Mouse (Mus musculus) midbrain, embryonic 15.5 days (tissue): ENCODE results near the gene Stpg2. TPM values are rescaled to one million over a fixed set of nuclear protein-coding genes. Genes with fewer than 3 reads are reported as not detected.
"Not testable (repeated sequence)": the region's sequence is repeated elsewhere in the genome, so short reads cannot be mapped to it uniquely, and the experiment has no call there.

Experiments used
- ATAC-seq: fragments of 200-750 bp; cut with Nextera tagmentation; replicated peaks from 2 replicates; pipeline ENCODE4 v1.8.0; 2017; ENCODE audit warnings: moderate TSS enrichment
- H3K27ac ChIP-seq: fragments of 300-500 bp; sonication (generic); 2 replicates; pipeline ENCODE4 v1.5.1; 2015; ENCODE audit warnings: mild to moderate bottlenecking, inconsistent platforms
- H3K27me3 ChIP-seq: fragments of 300-500 bp; sonication (generic); replicated peaks from 2 replicates; pipeline ENCODE4 v1.6.1; 2015; ENCODE audit warnings: inconsistent platforms
- H3K36me3 ChIP-seq: fragments of 300-500 bp; sonication (generic); replicated peaks from 2 replicates; pipeline ENCODE4 v1.6.1; 2015; ENCODE audit warnings: inconsistent platforms
- H3K4me1 ChIP-seq: fragments of 300-500 bp; sonication (generic); 2 replicates; pipeline ENCODE4 v1.6.1; 2015; ENCODE audit warnings: inconsistent platforms
- H3K4me2 ChIP-seq: fragments of 300-500 bp; sonication (generic); 2 replicates; pipeline ENCODE4 v1.6.1; 2015; ENCODE audit warnings: inconsistent platforms, mild to moderate bottlenecking, moderate library complexity
- H3K4me3 ChIP-seq: fragments of 300-500 bp; sonication (generic); 2 replicates; pipeline ENCODE4 v1.5.1; 2015; ENCODE audit warnings: mild to moderate bottlenecking, inconsistent platforms
- H3K9ac ChIP-seq: fragments of 300-500 bp; sonication (generic); 2 replicates; pipeline ENCODE4 v1.6.1; 2015; ENCODE audit warnings: mild to moderate bottlenecking, inconsistent platforms
- H3K9me3 ChIP-seq: fragments of 300-500 bp; sonication (generic); 2 replicates; pipeline ENCODE4 v1.6.1; 2016; ENCODE audit warnings: inconsistent platforms
- WGBS: fragments of 180-500 bp; shearing (Covaris S2); methylation state at CpG from one replicate; pipeline ENCODE4 v1.1.7; 2015; ENCODE audit warnings: mixed read lengths; 5-methylcytosine and 5-hydroxymethylcytosine counted together
- polyA plus RNA-seq: library from polyadenylated mRNA; unstranded; fragments of >200 nt; fragmentation: Nextera tagmentation; extraction: Ambion mirVana; gene quantifications from 2 replicates; pipeline ENCODE4 v1.2.1, GENCODE M21; 2015

Stpg2 gene
- polyA plus RNA-seq, 1 experiment from 2014 or later: 0.10 TPM

DNA sequence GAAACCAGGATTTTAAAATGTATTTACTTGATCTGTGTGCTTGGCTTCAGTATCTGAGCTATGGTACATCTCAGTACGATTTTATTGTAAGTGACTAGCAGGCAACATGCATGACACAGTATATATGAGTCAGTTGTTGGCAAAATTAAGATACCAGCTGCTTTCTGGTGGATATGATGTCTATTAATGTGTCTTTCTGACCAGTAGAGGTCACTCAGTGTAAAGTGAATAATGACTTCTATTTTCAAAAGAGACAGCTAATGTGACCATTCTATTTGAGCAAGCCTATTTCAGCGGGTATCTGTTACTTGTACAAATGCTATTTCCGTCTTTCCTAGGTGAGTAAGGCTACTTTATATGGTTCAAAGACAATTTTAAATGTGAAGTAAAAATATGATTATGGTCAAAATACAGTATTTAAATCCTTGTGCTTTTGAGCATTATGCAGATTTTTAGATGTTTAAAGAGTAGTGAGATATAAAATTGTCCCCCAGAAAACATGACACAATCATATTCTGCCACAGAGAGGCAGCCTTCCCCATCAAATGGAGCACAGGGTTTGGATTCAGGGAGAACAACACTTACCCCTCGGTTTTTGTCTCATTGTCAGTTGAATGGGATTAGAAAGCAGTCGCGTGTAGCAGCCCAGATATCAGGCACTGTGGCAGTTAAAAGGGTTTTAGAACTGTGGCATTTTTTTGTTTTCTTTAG, 303.9 kb downstream of the Stpg2 start:
- no peak overlapping the region for H3K9ac ChIP-seq
- 26% methylated on average over 6 of the region's 6 CpGs for WGBS
- no peak overlapping the region for H3K27ac ChIP-seq
- no peaks in the 10 kb centered on the region for H3K4me1 ChIP-seq
- no peaks in the 10 kb centered on the region for H3K9me3 ChIP-seq
- no peaks in the 10 kb centered on the region for H3K27me3 ChIP-seq
- no peaks in the 10 kb centered on the region for H3K36me3 ChIP-seq
- no peak overlapping the region for H3K4me3 ChIP-seq
- no peak overlapping the region for H3K4me2 ChIP-seq
- ATAC-seq: peak; percentile 89

DNA sequence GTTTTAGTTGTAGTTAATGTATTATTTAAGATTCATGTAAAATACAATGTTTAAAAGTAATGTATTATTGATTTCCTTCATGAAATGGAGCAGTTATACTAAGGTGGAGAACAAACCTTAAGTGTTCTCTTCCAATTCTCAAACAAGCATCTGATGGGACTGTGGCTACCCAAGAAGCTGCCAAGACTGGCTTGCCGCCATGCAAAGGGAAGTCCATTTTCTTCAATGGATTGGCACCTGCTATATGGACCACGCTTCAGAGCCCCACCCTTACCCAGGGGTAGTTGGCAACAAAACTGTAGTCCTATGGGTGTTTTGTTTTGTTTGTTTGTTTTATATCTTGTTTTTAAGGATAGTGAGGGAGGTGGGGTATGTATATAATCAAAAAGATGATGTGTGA, 373.0 kb downstream of the Stpg2 start:
- Histone ChIP-seq H3K9me3 (no peaks in the 10 kb centered on the region), H3K4me3 (no peak overlapping the region), H3K9ac (no peak overlapping the region), H3K4me2 (no peak overlapping the region), H3K27me3 (no peaks in the 10 kb centered on the region), H3K4me1 (no peaks in the 10 kb centered on the region), H3K36me3 (no peaks in the 10 kb centered on the region), H3K27ac (no peak overlapping the region)
- ATAC-seq: no peak
- WGBS: 87% methylated on average over 2 of the region's 2 CpGs

DNA sequence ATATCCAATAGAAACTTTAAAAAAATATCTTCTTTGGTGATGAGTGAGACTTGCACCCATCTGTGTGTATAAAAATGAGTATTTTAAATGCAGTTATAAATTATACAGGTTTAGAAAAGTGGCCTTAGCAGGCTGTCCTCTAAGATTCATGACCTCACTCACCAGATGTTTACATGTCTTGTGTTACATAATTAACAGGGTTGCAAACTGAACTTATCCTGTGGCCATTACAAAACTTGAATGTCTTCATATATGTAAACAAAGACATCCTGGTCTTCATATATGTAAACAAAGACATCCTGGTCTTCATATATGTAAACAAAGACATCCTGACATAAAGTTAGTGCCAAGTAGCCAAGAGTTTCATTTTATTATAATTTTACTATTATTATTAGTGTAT, 375.8 kb downstream of the Stpg2 start:
- H3K4me3 ChIP-seq: no peak overlapping the region
- no peaks in the 10 kb centered on the region for H3K27me3 ChIP-seq
- H3K36me3 ChIP-seq: no peaks in the 10 kb centered on the region
- H3K9me3 ChIP-seq: no peaks in the 10 kb centered on the region
- no peak overlapping the region for H3K27ac ChIP-seq
- H3K4me1 ChIP-seq: no peaks in the 10 kb centered on the region
- ATAC-seq: no peak
- H3K9ac ChIP-seq: no peak overlapping the region
- H3K4me2 ChIP-seq: no peak overlapping the region

DNA sequence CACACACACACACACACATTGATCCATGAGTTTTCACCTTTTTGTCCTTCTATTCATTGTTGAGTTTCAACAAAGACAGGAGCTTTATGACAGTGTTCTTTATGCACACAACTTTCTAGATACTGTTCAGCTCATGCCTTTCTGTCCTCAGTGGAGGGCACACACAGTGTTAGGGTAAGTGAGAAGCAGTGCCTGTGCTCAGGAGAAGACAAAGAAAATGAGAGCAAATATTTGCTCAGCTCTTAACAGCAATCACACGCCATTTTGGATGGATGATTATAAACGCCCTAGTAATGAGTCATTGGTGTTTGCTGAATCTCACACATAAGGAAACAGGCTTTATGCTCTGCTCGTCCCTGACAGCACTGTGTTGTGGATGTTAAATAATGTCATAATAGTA, 394.0 kb downstream of the Stpg2 start:
- H3K9me3 ChIP-seq: no peaks in the 10 kb centered on the region
- no peak overlapping the region for H3K27ac ChIP-seq
- no peaks in the 10 kb centered on the region for H3K27me3 ChIP-seq
- H3K36me3 ChIP-seq: no peaks in the 10 kb centered on the region
- no peak overlapping the region for H3K4me3 ChIP-seq
- whole genome bisulfite sequencing: 85% methylated on average over 3 of the region's 3 CpGs
- no peaks in the 10 kb centered on the region for H3K4me1 ChIP-seq
- no peak overlapping the region for H3K4me2 ChIP-seq
- no peak for ATAC-seq
- H3K9ac ChIP-seq: no peak overlapping the region

DNA sequence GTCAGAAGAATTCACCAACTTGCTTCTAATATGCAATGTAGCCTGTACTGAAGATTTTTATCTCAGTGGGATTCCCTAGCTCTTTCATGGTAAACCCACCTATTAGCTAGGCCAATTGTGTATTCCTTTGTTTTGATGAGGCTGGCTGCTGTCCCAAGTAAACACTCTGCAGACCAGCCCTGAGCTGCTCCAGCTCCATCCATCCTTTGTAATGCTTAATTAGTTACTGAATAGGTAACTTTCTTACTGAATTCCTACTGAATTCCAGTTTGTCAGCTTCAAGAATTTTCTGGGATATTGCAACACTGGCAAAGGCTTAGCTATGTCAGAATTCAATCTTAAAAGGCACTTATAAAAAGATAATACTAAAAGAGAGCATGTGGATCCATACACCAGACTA, 402.8 kb downstream of the Stpg2 start:
- H3K27me3 ChIP-seq, ATAC-seq, H3K36me3 ChIP-seq, H3K27ac ChIP-seq, H3K4me1 ChIP-seq, H3K9me3 ChIP-seq, H3K9ac ChIP-seq, H3K4me2 ChIP-seq, H3K4me3 ChIP-seq: not testable (repeated sequence)

DNA sequence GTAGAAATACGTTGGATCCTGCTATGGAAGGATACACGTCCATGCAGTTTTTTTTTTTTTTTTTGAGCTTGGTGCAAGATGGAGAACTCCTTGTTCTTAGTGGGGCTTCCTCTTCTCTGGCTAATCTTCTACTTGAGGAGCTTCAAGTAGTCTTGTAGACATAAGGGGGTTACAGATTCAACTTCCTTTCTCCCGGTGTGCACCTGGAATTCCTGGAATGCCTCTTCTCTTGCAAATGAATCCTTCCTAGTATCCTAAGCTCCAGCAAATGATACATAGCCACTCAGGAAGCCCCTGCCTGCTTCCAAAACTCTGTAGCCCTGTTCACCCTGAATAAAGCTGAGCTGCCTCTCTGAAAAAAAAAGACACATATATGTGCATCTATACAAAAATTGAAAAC, 409.1 kb downstream of the Stpg2 start:
- Histone ChIP-seq H3K27ac (no peak overlapping the region), H3K9me3 (no peaks in the 10 kb centered on the region), H3K9ac (no peak overlapping the region), H3K4me1 (no peaks in the 10 kb centered on the region), H3K27me3 (no peaks in the 10 kb centered on the region), H3K4me2 (no peak overlapping the region), H3K36me3 (no peaks in the 10 kb centered on the region), H3K4me3 (no peak overlapping the region)
- no peak for ATAC-seq
- WGBS: 64% methylated on average over 3 of the region's 3 CpGs

DNA sequence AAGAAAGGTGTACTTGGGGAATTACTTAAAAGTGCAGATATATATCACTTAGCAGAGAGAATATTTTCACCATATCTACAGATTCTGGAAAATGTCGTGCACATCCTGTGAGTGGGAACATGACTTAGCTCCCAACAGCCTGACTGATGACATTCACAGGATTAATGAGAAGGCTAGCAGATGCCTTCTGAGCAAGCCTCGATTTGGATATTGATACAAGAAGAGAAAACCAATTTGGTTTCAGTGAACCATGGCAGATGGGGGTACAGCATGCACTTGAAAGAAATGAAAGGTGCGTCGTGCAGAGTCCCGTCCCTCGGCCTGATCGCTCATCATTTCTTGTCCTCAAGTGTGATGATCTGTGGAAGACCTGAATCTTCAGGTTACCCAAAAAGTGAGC, 410.3 kb downstream of the Stpg2 start:
- ATAC-seq: no peak
- no peak overlapping the region for H3K27ac ChIP-seq
- H3K4me2 ChIP-seq: no peak overlapping the region
- no peaks in the 10 kb centered on the region for H3K36me3 ChIP-seq
- H3K4me1 ChIP-seq: no peaks in the 10 kb centered on the region
- no peaks in the 10 kb centered on the region for H3K9me3 ChIP-seq
- no peaks in the 10 kb centered on the region for H3K27me3 ChIP-seq
- H3K4me3 ChIP-seq: no peak overlapping the region
- H3K9ac ChIP-seq: no peak overlapping the region
- 86% methylated on average over 7 of the region's 7 CpGs for WGBS

DNA sequence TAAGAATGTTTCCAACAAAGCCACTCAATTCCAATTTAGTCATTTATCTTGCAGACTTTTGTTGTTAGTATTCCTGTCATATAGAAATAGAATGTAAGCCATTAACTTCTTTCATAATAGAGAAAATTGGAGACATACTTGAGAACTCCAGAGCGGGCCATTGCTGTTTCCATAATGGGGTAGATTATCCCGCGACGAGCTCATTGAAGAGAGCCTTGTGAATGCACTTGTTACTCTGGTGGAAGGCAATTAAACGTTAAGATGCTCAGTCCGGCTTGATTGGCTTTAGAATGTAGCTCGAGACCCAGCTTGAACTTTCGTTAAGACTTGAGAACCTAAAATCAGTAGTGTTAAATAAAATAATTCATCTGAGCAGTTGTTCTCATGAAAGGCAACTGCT, 432.4 kb downstream of the Stpg2 start:
- Histone ChIP-seq H3K27me3 (no peaks in the 10 kb centered on the region), H3K9ac (no peak overlapping the region), H3K36me3 (no peaks in the 10 kb centered on the region), H3K4me3 (no peak overlapping the region), H3K9me3 (no peaks in the 10 kb centered on the region), H3K4me2 (no peak overlapping the region), H3K27ac (no peak overlapping the region), H3K4me1 (no peaks in the 10 kb centered on the region)
- WGBS: 60% methylated on average over 8 of the region's 8 CpGs
- no peak for ATAC-seq

DNA sequence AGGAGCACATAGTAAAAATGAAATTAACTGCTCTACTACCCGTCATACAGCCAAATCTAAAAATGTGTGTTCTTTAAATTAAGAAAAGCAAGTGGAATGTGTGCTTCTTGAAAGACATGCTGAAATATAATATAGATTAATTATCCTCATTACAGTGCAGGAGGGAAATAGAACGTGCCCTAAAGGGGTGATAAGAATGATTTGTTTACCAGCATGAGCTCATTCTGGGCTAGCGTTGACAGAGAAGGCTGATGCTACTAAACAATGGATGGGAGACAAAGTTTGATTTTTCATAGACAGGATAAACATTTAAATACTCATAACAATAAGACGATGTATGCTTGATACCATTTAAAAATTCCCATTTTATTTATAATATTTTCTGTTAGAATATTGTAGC, 446.0 kb downstream of the Stpg2 start:
- no peak for ATAC-seq
- no peaks in the 10 kb centered on the region for H3K36me3 ChIP-seq
- no peak overlapping the region for H3K9ac ChIP-seq
- no peaks in the 10 kb centered on the region for H3K4me1 ChIP-seq
- H3K4me3 ChIP-seq: no peak overlapping the region
- H3K9me3 ChIP-seq: no peaks in the 10 kb centered on the region
- no peaks in the 10 kb centered on the region for H3K27me3 ChIP-seq
- WGBS: 83% methylated on average over 4 of the region's 4 CpGs
- no peak overlapping the region for H3K4me2 ChIP-seq
- no peak overlapping the region for H3K27ac ChIP-seq

DNA sequence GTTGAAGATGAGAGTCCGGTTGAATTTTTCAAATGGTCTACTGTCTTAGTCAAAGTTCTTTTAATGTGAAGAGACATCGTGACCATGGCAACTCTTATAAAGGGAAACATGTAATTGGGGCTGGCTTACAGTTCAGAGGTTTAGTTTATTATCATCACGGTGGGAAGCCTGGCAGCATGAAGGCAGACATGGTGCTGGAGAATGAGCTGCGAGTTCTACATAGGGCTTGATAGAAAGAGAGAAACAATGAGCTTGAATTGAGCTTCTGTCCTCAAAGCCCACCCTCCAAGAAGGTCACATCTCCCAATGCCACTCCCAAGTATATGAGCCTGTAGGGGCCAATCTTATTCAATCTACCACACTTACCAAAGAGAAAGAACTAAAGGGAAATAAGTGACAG, 453.9 kb downstream of the Stpg2 start:
- Histone ChIP-seq H3K27ac (no peak overlapping the region), H3K4me1 (no peaks in the 10 kb centered on the region), H3K36me3 (no peaks in the 10 kb centered on the region), H3K4me2 (no peak overlapping the region), H3K27me3 (no peaks in the 10 kb centered on the region), H3K4me3 (no peak overlapping the region), H3K9me3 (no peaks in the 10 kb centered on the region), H3K9ac (no peak overlapping the region)
- no peak for ATAC-seq
- WGBS: 47% methylated on average over 4 of the region's 4 CpGs

DNA sequence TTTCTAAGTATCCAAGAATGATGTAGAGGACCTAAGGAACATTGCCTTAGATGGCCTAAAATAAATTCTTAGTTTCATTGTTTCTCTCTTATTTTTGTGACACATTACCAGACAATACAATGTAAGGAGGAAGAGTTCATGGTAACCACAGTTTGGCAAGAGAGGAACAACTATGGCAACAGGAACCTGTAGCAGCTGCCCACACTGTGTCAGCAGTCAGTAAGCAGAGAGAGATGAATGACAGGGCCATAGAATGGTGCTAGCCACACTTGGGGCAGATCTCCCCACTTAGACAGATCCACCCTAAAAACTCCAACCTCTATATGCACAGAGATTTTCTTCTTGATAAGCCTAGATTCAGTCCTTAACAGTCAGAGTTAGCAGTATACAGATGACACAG, 456.7 kb downstream of the Stpg2 start:
- Histone ChIP-seq H3K4me1 (no peaks in the 10 kb centered on the region), H3K36me3 (no peaks in the 10 kb centered on the region), H3K4me3 (no peak overlapping the region), H3K4me2 (no peak overlapping the region), H3K27ac (no peak overlapping the region), H3K9me3 (no peaks in the 10 kb centered on the region), H3K27me3 (no peaks in the 10 kb centered on the region), H3K9ac (no peak overlapping the region)
- no peak for ATAC-seq

DNA sequence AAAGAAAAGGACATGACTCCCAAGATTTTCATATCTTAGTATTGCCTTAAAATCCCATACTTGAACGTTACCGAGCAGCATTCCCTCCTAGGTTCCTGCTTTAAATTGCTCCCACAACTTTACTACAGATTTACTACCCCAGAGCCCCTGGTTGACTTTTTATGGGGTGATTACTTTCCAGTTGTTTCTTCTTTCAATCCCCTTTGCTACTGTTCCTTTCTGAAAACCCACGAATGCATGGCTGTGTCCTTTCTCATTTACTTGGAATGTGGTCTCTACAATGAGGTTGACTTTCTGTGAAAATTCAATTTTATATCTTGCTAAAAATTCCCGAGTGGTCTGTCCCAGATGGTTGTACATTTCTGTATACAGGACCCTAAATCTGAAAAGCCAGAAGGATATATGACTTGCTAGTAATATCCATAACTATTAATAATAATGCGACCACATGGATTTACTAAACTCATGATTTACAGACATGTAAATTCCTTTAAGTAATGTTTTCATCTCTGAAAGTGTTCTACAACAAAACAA, 458.3 kb downstream of the Stpg2 start:
- H3K9ac ChIP-seq: no peak overlapping the region
- 87% methylated on average over 5 of the region's 5 CpGs for WGBS
- no peaks in the 10 kb centered on the region for H3K27me3 ChIP-seq
- no peaks in the 10 kb centered on the region for H3K36me3 ChIP-seq
- H3K9me3 ChIP-seq: no peaks in the 10 kb centered on the region
- H3K4me1 ChIP-seq: no peaks in the 10 kb centered on the region
- H3K27ac ChIP-seq: no peak overlapping the region
- no peak overlapping the region for H3K4me3 ChIP-seq
- no peak for ATAC-seq
- H3K4me2 ChIP-seq: no peak overlapping the region

DNA sequence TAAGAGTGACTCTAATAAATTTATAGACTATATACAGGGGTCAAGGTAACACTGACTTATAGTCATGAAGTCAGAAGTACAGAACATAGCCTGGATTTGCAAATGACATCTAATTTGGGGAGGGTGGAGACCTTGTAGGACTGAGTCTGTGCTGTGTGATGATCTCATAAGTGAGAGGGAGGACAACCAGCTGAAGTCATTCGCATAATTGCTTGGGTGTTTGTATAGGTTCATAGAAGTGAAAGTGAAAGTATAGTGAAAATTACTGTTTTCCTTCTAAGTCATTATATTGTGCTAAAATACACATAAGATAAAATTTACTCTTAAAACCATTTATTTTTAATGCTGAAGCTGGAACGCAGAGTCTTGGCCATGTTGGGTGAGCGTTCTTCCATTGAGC, 459.6 kb downstream of the Stpg2 start:
- Histone ChIP-seq H3K9ac (no peak overlapping the region), H3K27ac (no peak overlapping the region), H3K36me3 (no peaks in the 10 kb centered on the region), H3K9me3 (no peaks in the 10 kb centered on the region), H3K4me1 (no peaks in the 10 kb centered on the region), H3K4me2 (no peak overlapping the region), H3K4me3 (no peak overlapping the region), H3K27me3 (no peaks in the 10 kb centered on the region)
- 95% methylated on average over 3 of the region's 3 CpGs for WGBS
- ATAC-seq: no peak
